Mouse (Mus musculus) neural tube, postnatal 0 days (tissue): ENCODE measurements around the gene Rftn2. TPM values are rescaled to one million over a fixed set of nuclear protein-coding genes. Genes with fewer than 3 reads are reported as not detected.

Source experiments
- polyA plus RNA-seq: library from polyadenylated mRNA; unstranded; fragments of >200 nt; fragmentation: Nextera tagmentation; extraction: Ambion mirVana; gene quantifications from 2 replicates; pipeline ENCODE4 v1.2.1, GENCODE M21; 2015

Gene Rftn2
- polyA plus RNA-seq, result 13.0 and 13.5 TPM in 2 replicates

DNA sequence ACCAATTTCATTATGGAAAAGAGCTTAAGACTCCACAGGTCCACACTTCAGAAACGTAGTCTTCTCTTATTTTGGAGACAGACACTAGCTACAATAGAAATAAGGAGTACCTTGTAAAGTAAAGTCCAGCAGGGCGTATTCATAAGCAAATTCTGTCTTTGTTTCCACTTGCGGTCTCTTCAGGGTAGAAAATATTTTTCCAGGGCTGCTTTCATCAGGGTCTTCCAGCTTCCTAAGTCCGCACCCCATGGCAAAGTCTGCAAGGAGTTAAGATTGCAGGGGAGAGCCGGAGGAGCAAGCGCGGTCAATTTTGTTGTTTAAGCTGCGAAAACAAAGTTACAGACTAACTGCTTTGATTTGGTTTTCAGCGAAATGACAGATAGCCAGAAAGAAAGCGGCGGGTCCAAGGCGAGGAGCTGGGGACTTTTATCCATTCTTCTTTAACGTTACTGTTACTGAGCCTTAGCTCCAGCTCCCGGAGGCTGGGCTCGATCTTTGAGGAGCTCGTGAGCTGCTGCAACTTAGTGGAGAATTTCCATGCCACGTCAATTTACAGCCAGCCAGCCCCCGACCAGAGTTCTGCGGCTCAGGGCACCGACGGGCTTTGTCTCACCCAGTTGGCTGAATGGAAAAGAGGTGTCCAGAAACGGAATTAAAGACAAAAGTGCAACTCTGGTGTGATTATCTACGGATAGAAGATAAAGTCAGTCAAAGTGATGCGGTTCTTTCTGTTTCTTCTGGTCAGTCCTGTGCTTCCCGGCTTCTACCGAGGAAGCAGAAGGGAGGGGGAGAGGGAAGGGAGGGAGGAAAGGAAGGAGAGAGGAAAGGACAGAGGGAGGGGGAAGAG, at the start of gene Rftn2:
Gene Rftn2 (minus strand): TSS at position 772 of the 847 bp plus-strand sequence.

GRCm38 (mm10) chr1:55236890-55237642, 10.5 kb upstream of the Rftn2 start, which contains the start of gene Mars2:
TSS of gene Mars2 (plus strand) at chr1:55237177.

DNA sequence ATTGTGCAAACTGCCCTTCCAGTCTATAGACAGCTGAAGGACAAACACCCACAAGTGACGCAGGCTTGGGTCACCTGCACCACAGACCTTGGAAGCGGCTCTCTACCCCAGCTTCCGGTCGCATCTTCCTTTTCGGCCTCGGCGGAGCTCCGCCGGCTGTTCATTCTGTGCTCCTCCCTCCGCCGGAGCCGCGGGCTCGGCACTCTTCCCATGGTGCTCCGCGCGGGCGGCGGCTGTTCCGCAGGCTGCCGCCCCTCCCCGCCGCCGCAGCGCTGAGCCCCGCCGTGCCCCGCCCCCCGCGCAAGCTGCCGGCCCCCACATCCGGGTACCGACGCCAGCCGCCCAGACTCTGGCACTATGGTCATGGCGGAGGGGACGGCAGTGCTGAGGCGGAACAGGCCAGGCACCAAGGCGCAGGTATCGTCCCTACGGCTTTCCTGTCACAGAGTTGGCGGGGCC, 95.6 kb downstream of the Rftn2 start, which contains the start of gene Mob4:
Gene Mob4 (plus strand): TSS at position 289 of the 459 bp plus-strand sequence.

Other genes with a start within 250 kb of the Rftn2 start
- 199 and 212 TPM in 2 replicates for gene Sf3b1, start 199.3 kb downstream of the Rftn2 start, polyA plus RNA-seq
- 26.5 and 28.8 TPM in 2 replicates for gene Coq10b, start 174.0 kb downstream of the Rftn2 start, polyA plus RNA-seq
- gene Hspe1, start 138.7 kb downstream of the Rftn2 start, polyA plus RNA-seq, result 274 and 307 TPM in 2 replicates
- gene Hspd1, start 138.5 kb downstream of the Rftn2 start, polyA plus RNA-seq, result 241 and 244 TPM in 2 replicates
- gene Mob4, start 95.6 kb downstream of the Rftn2 start, polyA plus RNA-seq, result 133 and 137 TPM in 2 replicates
- gene Mars2, start 10.4 kb upstream of the Rftn2 start, polyA plus RNA-seq, result 2.1 and 2.4 TPM in 2 replicates
- not detected in 2 replicates for gene Boll, start 136.7 kb upstream of the Rftn2 start, polyA plus RNA-seq
- 4.1 and 4.5 TPM in 2 replicates for gene Plcl1, start 179.1 kb upstream of the Rftn2 start, polyA plus RNA-seq